Mouse (Mus musculus) urinary bladder, postnatal 14 days (tissue): ENCODE measurements around the gene Tnfaip1.
"Not testable (repeated sequence)": the region's sequence is repeated elsewhere in the genome, so short reads cannot be mapped to it uniquely, and the experiment has no call there.

Source experiments
- DNase-seq: peaks from one replicate; pipeline ENCODE4 v3.0.0; 2021; ENCODE audit warnings: low spot score

The Tnfaip1 gene

DNA sequence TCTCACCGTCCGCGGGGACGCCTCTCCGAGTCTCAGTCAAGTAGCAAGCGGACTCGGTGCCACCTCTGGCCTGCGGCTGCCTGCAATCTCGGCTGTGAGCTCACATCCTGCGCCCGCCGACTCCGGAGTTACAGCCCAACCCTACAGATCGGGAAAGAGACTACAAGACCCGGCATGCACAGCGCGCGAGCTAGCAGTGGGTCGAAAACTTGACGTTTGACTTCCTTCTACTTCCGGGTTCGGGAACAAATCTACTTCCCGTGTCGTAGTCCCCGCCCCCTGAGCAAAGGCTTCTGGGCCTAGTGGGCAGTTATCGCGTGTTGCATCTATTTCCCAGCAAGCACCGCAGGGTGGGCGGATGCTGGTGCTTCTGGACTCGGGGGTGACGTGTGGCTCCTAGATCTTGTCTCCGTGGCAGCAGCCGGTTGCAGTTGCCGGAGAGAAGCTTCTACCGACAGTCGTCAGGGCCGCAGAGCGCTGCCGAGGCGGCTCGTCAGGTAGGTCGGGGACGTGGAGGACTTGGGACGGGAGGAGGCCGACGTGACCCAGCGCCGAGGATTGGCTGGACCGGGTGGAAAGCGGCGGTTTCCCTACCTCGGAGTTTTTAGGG lies at the start of gene Tnfaip1, which contains the start of gene Ift20:
TSS of gene Tnfaip1 (minus strand) at position 253 of the 610 bp plus-strand sequence.
TSS of gene Ift20 (plus strand) at position 282 of the 610 bp plus-strand sequence.
- peak; percentile 98 for DNase-seq

DNA sequence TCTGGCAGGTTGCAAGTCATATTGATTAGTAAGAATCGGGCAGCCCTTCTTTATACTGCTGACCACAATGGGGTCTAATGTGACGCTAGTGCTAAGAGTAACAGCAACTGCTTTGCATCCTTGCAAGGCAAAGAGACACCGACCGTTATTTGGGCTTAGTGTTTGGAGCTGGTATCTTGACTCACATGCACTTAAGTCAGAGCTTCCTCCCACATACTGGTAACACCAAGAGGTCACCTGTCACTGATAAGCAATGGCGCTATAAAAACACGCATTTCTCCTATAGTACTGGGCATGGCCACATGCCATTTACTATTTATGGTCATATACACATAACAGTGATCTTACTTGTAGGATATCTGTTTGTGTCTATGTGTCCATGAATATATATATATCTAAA lies 46.7 kb upstream of the Tnfaip1 start:
- DNase-seq: no peak

DNA sequence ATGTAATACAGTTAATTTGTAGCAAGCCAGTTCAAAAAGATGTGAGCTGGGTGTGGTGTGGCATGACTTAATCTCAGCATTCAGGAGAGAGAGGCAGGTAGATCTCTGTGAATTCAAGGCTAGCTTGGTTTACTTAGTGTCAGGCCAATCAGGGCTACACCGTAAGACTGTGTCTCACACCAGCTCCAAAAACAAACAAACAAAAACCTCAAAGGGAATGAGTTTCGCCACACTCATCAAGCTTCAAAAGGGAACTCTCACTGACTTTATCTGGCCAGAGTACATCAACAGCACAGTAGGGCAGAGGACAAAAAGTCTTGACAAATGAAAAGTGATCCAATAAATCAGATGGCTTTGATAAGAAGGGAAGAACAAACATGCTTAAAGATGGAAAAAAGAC lies 38.8 kb upstream of the Tnfaip1 start:
- DNase-seq: no peak

- DNase-seq: no peak
Measured at GRCm38 (mm10) chr11:78574536-78574935, 38.4 kb upstream of the Tnfaip1 start.

DNA sequence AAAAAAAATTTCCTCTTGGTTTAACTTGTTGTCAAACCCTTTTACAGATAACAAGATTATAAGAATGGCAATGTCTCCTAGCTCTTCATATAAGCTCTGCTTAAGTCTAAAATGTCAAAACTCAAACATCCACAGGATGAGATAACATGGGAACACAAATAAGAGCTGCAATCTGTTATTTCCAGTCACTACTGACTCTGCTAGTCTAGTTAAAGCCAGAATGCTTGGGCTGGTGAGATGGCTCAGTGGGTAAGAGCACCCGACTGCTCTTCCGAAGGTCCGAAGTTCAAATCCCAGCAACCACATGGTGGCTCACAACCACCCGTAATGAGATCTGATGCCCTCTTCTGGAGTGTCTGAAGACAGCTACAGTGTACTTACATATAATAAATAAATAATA lies 37.9 kb upstream of the Tnfaip1 start:
- not testable (repeated sequence) for DNase-seq

- DNase-seq: no peak
Measured at GRCm38 (mm10) chr11:78571854-78572253, 35.7 kb upstream of the Tnfaip1 start.

DNA sequence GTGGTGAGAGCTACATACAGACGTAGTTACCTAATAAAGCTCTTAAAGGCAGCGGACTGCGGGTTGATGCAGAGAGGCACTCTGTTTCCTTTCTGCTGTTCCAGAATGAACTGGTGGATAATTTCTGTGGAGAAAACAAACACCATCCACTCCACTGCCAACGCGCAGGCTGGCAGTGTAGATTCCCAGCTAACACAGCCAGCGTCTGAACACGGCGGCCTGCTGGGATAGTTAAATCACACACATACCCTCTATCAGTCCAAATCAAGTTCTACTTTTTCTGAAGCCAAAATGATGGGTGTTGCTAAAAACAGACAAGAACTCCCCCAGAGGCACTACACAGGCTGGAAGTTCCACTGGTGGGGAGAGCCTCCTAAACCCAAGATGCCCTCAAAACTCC lies 35.3 kb upstream of the Tnfaip1 start:
- no peak for DNase-seq

- DNase-seq: no peak
Measured at GRCm38 (mm10) chr11:78569806-78570205, 33.7 kb upstream of the Tnfaip1 start.

DNA sequence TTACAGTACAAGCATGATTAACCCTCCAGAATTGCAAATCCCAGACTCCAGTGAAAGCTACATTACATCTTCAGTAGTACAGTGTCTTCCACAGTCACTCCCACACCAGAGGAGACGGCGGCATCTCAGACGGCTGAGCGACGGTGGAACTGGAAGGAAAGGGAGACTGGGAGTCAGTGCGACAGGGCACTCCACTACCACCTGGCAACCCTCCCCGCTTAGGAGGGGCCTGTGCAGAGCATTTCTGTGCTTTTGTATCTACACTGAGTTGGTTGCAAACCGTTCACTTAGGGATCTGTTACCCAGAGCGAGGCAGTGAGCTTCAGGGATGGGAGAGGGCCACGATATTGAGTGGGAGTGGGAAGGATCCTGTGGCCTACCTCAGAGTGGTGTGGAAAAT lies 32.7 kb upstream of the Tnfaip1 start:
- DNase-seq: no peak

- no peak for DNase-seq
Measured at GRCm38 (mm10) chr11:78567614-78568013, 31.5 kb upstream of the Tnfaip1 start.

DNA sequence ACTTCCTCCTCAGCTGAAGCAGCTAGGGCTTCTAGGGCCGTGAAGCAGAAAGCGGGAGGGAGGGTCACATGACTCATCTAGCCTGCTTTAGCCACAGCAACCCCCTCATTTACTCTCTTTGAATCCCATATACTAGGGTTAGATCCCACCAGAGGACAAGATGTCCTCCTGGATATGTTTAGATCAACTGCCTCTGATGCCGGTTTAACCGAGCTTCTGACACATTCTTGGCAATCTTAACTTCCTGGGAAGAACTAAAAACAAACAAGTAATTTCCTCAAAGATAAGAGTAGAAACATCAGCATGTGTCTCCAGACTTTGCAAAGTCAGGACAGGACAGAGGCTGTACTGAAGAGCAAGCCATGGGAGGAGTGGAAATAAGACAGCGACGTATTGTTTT lies 30.6 kb upstream of the Tnfaip1 start:
- DNase-seq: no peak

DNA sequence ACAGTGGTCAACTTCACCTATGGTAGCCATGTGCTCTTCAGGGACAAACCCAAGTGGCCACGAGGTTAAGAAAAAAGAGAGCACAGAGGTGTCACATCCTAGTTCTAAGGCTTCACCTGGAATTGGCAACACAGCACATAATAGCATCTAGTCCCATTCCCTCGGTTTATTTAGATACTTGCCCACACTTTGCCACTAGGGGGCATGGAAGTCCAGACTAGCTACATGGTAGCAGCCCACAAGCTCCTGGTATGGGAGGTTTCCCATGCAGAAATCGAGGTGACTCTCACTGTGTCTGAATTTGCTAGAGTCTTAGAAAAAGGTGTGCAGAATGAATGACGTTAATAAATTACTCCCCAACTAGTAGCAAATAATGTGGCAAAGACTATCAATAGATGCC lies 24.3 kb upstream of the Tnfaip1 start:
- DNase-seq: peak; percentile 79

- no peak for DNase-seq
Measured at GRCm38 (mm10) chr11:78557241-78557640, 21.1 kb upstream of the Tnfaip1 start.

DNA sequence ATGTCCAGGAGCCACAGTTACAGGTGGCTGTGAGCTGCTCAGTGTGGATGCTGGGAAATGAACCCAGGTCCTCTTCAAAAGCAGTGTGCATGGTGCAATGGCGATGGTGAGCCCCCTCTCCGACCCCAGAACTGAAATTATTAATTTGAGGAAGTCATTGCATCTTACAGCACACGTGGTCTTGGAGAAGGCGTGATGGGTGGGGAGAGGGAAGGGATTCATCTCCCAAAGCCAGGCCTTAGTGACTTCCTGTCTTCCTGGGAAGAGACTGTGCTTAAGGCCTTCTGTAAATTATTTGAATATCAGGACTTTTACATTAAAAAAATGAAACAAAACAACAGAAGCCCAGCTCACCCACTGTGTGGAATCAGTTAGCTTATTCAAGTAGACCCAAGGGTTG lies 19.9 kb upstream of the Tnfaip1 start:
- no peak for DNase-seq

- no peak for DNase-seq
Measured at GRCm38 (mm10) chr11:78555623-78556022, 19.5 kb upstream of the Tnfaip1 start.

- no peak for DNase-seq
Measured at GRCm38 (mm10) chr11:78551059-78551398, 14.9 kb upstream of the Tnfaip1 start.

DNA sequence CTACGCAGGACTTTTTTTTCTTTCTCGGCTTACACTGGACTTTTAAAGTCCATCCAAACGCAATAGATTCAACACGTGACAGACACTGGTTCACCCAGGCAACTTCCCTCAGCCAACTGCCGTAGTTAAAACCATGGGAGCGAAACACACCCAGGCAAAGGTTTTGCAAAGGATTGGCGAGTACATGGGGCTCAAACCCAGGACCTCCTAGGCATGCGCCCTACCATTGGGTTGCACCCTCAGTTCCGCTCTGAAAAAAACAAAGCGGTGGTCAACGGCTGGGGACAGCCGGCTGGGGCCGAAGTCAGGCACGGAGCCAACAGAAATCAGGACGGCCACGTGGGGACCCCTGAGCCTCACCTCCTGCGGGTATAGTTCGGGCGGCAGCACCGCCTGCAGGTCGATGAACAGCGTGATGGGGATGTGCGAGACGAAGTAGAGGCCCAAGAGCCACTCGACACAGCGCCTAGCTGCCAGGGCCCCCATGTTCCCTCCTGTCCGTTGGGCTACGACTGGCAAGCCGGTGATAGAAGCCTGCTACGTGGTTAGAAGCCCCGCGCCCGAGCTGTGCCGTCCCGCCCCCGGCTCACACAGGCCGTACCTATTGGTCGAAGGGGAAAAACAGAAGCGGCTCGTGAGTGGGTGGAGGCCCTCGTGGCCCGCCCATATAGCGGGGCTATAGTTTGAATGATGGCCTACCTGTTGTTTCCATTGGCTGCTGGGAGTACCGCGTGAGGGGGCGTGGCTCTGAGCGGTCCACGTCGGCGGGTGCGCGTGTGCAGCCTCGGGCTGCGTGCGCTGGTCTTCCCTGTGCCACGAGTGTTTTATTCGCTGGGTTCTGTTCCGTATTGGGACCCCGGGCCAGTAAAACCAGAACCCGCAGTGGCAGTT lies 14.3 kb upstream of the Tnfaip1 start, which contains the start of gene Tmem97:
TSS of gene Tmem97 (minus strand) at position 610 of the 891 bp plus-strand sequence.
- DNase-seq: peak; percentile 94

DNA sequence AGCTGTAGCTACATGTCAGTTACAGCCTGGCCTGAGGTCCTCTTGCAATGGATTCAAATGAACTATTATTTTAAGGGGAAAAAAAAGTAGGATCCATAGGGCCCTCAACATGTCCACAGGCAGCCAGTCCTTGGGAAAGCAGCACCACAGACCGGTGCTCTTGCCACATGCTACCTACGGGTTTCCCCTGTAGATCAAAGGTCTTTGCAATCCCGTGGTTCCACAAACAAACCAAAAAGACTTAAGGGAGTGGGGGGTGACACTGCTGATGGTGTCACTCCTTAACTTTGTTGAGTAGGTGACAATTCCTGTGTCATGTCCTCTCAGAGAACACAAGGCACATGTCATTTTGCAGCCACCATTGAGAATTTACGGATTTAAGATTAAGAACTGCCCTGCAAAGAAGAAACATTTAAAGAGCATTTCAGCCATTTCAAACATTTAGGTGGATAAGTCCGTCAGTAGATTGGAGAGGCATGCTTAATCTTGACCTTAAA lies 13.4 kb upstream of the Tnfaip1 start:
- DNase-seq: no peak

DNA sequence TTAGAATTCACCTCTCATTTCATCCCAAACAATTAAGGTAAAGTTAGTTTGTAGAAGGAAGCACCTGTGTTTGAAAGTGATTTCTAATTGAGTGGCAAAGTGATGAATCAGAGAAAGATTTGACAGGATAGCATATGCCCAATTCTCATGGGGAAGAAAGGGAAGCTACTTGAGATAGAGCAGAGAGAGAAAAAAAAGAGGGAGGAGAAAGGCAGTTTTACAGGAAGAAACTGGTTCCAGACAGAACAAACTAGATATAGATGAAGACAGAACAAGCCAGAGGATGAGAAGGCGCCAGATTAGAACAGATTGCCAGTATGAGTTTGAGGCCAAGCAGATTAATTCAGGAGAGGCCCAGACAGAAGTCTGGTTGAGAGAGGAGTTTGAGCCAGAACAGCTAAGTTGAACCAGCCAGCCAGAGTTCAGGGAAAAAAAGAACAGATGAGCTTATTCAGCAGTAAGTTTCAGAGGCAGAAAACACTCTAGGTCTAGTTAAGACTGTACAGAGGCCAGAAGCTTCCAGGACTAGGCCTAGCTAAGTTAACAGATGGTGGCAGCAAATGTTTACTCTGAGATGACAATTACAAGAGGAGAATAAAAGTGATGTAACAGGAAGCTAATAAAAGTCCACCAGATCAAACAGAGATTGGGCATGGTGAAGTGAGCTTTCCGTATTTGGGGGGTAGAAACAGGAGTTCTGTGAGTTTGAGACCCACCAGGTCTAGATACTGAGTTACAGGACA lies 11.8 kb upstream of the Tnfaip1 start:
- no peak for DNase-seq

DNA sequence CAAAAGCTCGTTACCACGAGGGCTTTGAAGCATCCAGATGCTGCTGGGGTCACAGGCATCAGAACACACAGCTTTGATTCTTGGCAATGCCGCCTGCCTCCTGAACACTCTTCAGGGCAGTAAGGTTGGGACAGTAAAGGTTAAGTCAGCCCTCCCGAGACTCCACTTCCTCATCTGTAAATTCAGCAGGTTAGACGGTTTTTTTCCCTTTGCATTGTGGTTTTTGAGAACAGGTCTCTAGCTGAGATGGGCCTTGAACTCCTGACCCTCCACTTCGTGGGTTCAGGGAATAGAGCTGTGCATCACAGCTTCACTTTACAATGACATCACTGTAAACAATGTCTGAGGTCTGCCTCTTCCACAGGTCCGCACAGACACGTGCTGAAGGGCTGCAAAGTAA lies 9.0 kb upstream of the Tnfaip1 start:
- DNase-seq: no peak

- no peak for DNase-seq
Measured at GRCm38 (mm10) chr11:78544449-78545111, 8.4 kb upstream of the Tnfaip1 start.

GRCm38 (mm10) chr11:78540358-78540757 lies 4.2 kb upstream of the Tnfaip1 start:
- DNase-seq: no peak
